Mouse (Mus musculus): Measurements from ENCODE around the gene Klhl29.

Klhl29 gene

DNA sequence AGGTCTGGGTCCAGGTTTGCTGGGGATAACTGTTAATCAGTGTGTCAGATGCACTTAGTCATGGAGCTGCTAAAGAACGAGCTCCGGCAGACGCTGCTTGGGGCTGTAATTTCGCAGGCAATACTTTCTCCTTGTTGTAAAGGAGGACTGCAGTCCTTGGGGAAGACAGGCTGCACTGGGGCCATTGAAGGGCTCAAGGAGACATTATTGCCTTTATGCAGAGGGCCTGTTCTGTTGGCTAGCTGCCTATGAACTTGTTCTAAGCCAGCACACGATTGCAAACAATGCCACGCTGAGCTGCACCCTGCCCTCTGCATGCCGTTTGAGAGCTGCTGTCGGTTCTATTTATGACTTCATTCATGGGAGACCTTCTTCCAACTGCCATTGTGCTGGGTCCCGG, 120.4 kb downstream of the Klhl29 start:
- DNase-seq (ENCODE audit: extremely low spot score, low read depth, low spot score): no peak

DNA sequence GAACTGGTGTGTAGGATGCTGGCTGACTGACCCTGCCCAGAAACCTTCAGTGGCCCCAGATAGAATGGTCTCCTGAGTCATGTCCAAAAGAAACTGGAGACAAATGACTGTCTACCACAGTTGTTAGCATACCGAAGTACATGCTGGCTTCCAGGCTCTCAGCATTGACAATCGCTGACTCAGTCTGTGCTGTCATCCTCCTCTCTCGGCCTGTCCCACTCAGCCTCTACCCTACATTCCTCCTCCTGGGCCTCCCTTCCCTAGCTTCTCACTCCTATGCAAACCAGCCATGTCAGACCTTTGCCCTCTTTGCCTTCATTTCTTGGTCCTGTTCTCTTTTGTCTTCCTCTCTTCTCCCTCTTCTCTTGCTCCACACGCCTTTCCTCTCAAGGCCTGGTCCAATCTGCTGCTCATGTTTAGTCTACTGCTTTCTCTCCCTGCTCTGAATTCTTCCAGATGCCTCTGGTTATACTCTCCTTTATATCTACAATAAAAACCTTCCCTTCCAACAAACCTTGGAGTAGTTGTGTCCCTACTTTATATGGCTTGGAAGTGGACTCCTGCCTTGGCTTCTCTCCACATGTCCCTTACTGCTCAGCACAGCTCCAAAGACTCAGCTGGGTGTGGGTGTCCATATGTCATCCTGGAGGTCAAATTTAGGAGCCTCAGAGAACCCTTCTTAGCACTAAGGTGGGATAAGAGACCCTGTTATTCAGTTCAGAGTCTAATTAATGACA, 121.1 kb downstream of the Klhl29 start:
- no peak for DNase-seq (ENCODE audit: extremely low spot score, low read depth, low spot score)

DNA sequence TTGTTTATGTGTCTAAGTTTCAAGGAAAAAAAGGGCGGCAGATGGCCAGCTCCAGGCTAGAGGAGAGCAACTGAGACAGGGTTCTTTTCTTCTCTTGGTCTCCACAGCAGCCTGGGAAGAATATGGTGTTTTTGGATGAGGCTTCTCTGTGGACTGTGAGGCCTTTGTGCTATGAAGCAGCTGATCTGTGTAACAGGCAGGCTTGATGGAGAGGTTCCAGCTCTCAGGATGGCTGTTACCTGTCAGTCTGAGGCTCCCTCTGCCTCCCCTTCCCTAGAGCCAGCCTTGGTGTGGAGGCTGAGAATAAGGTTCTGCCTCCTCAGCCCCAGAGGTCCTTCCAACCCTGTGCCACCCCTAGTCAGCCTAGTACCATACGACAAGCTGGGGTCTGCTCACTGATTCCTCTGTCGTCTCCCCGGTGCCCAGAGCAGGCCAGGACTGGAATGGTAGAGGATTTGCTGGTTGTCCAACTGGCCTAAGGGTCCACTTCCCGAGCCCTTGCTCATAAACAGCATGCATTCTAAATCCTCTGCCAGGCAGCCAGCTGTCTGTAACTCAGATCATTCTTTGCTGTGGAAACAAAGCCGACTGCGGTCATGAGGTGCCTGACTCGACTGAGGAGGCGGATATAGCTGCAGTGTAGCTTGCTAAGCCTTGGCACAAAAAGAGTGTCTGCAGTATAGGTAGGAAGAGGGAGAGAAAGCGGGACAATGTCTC, 122.0 kb downstream of the Klhl29 start:
- no peak for DNase-seq (ENCODE audit: extremely low spot score, low read depth, low spot score)

DNA sequence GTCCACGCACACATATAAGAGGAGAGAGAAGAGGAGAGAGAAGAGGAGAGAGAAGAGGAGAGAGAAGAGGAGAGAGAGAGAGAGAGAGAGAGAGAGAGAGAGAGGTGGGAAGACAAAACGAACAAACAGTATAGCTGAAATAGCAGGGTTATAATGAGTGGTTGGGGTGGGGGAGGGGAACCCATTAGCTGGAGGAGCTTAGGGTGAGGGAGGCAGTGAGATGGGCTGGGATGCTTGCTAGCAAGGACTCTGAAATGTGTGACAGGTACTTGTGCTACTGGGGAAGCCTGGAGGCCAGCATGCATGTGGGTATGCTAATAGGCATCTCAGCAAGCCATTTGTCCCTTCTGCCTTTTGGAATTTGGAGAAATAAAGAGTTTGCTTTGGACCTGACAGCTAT, 122.9 kb downstream of the Klhl29 start:
- DNase-seq (ENCODE audit: extremely low spot score, low read depth, low spot score): no peak

DNA sequence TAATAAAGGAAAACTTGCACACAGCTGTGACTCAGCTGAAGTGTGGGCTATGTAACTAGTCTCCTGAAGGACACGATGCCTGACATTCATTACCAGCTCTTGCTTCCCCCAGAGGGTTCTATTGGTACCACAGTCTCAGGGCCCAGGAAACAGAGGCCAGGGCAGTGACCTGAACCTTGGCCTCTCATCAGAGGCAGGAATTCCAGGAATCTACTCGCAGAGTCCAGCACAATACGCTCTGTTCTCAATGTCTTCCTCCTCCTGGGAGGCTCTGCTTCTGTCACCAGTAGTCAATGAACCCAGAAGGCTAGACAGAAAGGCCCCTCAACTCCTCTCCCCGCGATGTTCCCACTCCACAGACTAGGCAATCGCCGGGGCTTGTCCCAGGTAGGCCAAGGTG, 125.4 kb downstream of the Klhl29 start:
- DNase-seq (ENCODE audit: extremely low spot score, low read depth, low spot score): no peak

DNA sequence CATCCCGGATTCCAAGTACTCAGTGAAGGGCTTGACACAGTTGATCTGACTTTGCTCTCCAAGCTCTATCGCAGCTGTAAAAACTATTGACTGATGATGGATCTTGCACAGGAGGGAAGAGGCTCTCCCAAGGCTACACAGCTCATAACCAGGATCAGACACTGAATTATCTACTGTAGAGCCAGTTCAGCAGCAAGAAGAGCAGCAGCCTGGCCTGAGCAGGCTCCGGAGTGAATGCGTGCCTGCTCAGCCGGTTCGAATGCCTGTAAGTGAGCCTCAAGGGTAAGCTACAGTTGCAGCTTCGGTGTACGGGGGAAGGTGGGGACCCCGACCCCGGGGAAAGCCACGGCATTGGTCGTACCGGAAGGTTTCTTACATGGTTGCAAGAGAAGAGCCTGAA, 126.4 kb downstream of the Klhl29 start:
- DNase-seq (ENCODE audit: extremely low spot score, low read depth, low spot score): no peak

DNA sequence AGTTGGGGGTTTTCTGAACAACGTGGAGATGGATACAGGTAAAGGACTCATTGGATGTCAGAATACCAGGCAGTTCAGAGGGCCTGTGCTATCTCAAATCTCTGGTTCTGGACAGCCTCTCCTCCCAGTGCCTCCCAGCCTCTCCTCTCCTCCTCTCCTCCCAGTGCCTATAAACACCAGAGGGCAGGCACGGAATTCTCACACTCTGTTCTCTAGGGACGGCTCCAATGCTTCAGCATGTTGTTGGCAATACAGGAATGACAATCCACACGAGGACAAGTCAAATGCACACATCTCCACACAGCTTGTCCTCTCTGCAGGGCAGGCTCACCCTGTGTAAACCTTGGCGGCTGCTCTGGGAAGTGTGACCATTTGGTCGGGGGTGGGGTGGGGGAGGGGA, 128.0 kb downstream of the Klhl29 start:
- no peak for DNase-seq (ENCODE audit: extremely low spot score, low read depth, low spot score)

DNA sequence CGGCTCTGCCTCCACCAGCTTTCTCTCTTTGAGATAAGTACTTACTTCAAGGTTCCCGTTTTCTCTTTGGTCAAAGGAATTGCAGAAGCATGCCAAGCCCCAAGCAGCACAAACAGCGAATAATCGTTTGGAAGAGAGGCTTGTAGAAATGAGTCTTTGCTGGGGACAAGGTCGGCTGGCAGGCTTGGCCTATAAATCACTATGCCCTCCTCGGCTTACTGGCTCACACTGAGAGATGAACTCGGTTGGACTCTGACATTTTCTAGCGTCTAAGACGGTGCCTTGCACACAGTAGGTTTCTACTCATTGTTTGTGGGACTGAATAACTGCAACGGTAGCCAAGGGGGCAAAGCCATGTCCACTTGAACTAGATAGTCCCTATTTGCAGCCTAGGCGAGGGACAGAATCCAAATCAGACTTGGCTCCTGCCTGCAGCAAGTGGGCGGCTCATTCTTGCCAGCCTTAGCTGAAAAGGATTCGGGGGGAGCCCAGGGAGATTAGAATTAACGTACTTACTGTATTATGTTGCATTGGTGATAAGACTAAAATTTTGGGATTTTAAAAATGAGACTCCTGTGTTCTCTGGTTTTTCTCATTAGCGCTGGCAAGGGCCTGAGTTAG, 128.7 kb downstream of the Klhl29 start:
- no peak for DNase-seq (ENCODE audit: extremely low spot score, low read depth, low spot score)

DNA sequence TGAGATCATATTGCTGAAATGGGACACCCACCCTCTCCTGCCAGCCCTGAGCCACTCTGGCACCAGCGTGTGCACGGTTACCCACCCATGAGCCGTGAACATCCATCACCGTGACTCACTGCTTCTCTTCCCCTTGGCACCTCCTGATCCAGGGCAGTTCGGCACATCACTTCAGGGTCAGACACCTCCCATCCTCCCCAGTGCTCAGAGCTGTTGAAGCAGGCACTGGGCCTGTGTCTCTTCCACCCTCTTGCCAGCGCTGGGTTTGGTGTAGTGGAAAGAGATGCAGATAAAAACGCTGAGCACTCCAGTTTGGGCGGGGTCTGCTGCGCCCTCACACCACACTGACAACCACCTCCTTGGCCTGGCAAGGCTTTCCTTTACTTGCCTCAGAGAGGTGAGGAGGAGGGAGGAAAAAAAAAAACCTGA, 129.3 kb downstream of the Klhl29 start:
- DNase-seq (ENCODE audit: extremely low spot score, low read depth, low spot score): no peak

DNA sequence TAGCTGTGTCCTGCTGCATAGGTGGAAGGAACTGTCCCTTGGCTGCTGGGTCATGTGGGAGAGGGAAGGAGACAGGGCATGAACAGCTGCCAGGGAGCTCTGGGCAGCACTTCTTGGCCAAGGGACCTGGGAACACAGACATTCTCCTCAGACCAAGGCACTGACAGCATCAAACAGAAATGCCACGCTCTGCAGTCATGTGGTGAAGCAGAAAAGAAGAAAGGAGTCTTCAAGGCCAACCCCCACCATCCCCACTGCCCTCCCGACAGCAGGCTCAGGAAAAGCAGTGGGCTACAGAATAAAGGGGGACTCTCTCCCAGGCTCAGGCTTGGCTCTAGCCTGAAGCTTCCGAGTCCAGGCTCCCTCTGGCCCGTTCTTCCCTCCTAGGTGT, 130.3 kb downstream of the Klhl29 start:
- DNase-seq (ENCODE audit: extremely low spot score, low read depth, low spot score): no peak

DNA sequence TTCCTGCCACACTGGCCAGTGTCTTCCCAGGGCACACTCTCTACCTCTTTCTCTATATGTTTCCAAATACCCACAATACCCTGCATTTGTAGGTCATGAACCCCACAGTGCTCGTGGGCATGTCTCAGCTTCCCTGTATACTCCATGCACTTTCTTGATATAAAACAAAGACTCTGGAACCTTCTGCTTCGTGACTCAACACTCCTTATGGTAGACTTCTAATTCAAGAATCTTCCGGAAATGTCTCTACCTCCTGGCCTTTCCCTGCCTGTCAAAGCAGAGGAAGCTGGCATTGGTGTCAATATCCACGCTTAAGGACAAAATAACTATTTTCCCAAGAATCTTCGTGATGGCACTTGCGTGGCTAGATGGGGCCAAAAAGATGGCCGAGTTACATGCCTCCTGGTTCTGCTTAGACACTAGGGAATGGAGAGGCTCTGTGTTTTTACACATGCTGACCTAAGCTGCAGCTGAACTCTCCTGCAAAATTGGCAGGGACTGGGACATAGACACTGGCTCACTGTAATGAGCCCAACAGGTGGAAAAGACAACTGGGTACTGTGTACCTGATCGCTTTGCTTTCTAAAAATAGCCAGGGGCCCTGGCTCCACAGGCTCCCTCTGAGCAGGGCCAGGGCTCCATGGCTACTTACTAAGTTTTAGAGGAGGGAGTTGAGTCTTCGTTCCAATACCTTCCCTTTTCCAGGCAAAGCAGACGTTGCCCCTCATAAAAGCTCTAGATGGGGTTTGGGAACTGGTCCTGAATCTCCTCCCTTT, 130.9 kb downstream of the Klhl29 start:
- DNase-seq (ENCODE audit: extremely low spot score, low read depth, low spot score): no peak

DNA sequence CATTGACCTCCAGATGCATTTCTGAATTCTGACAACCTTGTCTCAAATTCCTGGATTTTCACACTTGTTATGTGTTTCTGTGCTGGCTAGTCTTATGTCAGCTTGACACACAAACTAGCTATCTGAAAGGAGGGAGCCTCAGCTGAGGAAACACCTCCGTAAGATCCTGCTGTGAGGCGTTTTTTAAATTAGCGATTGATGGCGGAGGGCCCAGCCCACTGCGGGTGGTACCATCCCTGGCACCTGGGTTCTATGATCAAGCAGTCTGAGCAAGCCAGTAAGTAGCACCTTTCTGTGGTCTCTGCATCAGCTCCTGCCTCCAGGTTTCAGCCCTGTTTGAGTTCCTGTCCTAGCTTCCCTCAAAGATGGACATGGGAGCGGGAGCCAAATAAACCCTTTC, 131.6 kb downstream of the Klhl29 start:
- no peak for DNase-seq (ENCODE audit: extremely low spot score, low read depth, low spot score)

DNA sequence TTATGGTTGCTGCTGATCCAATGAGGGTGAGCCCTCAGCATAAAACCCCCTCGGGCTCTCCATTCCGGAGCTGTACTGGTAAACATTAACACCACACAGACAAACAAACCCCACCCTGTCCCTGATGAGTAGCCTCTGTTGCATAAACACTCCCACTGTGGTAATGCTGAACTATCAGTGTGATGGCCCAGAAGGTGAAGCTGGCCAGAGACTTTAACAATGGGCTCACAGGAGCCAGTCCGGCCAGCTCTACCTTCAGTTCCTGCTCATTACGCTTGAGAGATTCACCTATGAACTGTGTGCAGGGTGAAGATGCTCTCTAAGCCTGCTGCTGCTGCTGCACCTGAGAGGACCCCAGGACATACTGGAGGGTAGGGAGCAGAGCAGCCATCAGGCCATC, 132.0 kb downstream of the Klhl29 start:
- no peak for DNase-seq (ENCODE audit: extremely low spot score, low read depth, low spot score)

DNA sequence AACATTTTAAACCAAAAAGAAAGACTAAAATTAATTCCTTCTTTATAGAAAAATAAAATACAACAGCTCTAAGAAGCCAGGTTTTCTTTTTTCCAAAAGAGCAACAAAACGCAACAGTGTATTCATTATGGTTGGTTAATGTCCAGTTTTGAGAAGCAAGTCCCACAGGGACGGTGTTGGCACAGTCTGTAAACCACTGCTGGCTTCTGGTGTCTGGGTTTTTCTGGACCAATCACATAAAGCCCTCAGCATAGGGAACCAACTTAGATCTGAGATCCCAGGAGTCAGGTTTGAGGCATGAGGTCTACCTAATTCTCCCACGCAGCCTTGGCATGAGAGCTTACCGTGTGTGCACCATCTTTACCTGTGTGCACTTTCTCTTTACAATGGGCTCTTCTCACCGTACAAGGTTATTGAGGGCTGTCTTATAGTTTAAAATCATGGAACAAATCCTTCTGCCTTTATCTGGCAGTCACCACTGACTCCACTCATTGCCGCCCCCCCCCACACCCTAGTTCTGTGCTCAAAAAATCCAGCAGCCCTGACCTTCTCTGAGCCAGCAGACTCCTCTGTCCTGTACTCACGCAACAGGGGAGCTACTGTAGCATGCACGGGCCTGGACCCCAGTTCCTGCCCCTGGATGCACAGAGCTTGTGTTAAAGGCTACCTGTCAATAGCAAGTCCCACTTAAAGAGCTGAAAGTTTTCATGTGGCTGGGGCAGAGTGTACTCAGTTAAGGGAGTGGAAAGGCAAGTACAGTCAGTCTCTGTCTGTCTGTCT, 132.7 kb downstream of the Klhl29 start:
- DNase-seq (ENCODE audit: extremely low spot score, low read depth, low spot score): no peak

DNA sequence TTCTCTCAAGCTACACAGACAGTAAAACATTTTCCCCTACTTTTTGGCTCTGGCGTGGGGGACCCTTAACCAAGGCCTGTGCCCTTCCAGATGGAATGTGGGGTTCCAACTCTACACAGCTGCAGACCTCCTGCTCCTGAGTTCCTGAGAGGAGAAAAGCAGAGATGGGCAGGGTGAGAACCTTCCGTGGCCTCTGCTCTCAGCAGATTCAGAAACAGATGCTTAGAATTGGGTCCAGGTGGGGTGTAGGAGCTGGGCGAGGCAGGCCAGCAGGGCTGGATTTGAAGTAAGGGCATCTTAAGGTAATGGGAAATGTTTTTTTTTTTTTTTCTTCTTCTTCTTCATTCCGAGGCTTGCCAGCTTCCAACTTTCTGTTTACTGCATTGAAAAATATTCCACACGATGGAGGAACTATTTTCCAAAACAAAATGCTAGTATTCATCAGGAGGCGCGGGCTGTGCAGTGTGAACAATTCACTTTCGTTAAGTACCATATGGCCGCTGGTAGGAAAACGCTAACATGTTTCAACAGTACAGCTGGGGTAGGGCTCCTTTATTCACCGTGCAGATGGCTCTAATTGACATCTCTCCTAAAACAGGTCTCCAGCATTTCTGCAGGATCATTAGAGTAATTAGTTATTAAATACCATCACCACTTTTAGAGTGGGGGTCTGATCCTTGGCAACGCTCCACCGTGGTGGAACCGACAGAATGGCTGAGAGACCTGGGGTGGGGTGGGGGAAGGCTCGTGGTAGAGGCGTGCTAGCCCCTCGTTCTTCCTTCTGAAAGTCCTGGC, 135.8 kb downstream of the Klhl29 start:
- peak; percentile 28 for DNase-seq (ENCODE audit: extremely low spot score, low read depth, low spot score)

DNA sequence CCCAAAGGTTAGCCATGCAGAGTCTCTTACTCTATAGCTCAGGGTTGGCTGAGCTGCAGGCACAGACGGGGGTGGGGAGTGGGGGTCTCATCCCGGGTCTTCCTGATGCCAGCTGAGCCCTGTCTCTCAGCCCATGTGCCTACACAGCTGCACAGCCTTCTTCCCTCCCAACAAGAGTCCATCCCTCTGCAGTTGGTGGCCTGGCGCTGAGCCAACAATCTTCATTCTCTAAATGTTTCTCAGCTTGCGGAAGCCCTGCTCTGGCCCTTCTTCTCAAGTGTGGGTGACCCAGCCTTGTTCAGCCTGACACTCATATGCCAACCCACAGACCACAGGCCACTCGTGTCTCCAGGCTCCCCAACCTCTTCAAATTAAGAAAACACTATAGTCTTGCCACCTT, 138.4 kb downstream of the Klhl29 start:
- DNase-seq (ENCODE audit: extremely low spot score, low read depth, low spot score): no peak

DNA sequence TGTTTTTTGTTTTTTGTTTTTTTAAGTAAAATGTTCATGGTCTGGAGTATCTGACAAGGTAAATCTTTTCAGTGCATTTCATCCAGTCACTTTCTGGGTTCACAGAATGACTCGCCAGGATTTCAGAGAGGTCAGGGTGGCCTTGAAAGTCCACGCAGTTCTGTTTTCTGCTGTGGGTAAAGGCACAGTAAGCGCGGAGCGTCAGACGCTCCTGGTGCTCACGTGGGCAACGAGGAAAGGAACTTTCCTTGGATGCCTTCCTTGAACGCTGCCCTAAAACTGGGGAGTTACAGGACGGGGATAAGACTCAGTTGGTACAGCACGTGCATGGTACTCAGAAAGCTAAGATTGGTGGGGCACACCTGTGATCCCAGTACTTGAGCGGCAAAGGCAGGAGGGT, 139.9 kb downstream of the Klhl29 start:
- no peak for DNase-seq (ENCODE audit: extremely low spot score, low read depth, low spot score)

DNA sequence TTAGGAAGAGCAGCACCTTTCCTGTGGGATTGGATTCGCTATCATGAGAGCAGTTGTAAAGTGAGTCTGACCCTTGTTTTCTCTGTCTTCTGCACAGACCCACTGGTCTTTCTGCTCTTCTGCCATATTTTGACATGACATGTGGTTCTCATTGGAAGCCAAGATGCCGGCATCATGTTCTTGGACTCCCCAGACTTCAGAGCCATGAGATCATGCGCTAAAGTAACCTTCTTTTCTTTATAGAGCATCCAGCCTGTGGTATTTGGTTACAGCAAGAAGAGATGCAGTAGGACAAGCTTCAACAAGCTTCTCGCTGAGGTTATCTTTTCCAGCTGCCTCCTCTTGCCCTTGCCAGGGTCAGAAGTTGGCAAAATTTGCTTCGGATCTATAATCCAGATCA, 145.0 kb downstream of the Klhl29 start:
- DNase-seq (ENCODE audit: extremely low spot score, low read depth, low spot score): no peak

DNA sequence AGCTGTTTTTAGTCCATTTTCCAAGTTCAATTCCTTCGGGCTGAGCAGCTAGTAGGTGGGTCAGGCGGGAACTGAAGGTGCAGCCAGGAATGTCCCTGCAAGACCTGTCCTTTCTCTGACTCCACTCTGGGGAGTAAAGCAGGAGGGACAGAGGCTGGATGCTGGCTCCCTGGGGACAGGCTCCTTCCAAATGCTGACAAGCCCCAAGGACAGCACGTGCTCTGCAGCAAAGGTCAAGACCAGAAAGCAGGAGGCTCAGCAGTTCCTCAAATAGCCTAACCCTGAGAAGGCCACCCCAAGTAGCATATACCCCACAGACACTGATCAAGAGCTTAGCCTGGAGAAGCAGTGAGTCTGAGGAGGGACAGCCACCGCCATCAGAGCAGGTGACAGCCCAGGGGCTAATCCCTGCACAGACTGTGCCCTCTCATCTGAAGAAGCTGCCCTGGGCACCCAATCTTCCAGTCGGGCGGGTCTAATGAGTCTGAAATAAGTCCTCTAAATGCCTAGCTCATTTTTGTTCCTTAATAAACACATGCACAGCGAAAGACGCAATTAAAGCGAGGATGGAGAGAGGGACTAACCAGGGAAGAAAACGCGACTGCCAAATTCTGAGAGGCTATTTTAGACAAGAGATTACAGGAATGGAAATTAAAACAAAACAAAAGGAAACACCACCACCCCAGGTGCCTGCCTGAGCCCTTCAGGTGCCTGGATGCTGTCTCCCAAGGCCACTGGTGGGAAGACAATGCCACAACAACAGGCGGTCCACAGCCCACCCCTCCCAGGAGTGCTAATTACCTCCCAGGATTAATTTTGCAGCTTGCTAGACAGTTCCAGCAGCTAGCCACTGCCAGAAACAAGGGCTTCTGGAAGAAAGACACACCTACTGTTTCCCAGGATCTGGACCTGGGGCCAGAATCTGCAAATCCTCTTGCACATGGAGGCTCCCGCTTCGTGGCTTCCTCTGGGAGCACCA, 148.5 kb downstream of the Klhl29 start:
- DNase-seq (ENCODE audit: extremely low spot score, low read depth, low spot score): no peak

Measured in hindlimb bud, embryonic 11.5 days (tissue).